Mouse (Mus musculus) right cerebral cortex, postnatal 10 days (tissue): ENCODE results near the gene Ugt1a5.
"Not testable (repeated sequence)": the region's sequence is repeated elsewhere in the genome, so short reads cannot be mapped to it uniquely, and the experiment has no call there.

Experiments used
- DNase-seq, 2 experiments: peaks; one replicate each; pipeline ENCODE4 v3.0.0; 2021; ENCODE audit warnings: low spot score in 2 of 2

Gene Ugt1a5

GRCm38 (mm10) chr1:88197443-88197842, 31.6 kb downstream of the Ugt1a5 start:
- no peak for DNase-seq

- no peak for DNase-seq
These were observed 34.2 kb downstream of the Ugt1a5 start for GRCm38 (mm10) chr1:88199996-88200395.

DNA sequence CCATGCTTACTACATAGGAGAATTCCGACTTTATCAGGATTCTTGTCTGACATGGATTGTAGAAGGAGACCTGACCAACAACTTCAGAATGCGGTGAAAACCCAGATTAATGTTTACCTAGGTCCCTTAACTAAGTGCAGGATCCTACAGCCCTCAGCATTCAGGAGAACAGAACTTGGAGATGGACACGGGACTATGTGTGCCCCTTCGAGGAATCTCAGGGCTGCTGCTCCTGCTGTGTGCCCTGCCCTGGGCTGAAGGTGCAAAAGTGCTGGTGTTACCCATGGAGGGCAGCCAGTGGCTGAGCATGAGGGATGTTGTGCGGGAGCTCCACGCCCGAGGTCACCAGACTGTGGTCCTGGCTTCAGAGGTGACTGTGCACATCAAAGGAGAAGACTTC, 34.6 kb downstream of the Ugt1a5 start, which contains the start of gene Ugt1a2:
Gene Ugt1a2 (plus strand): TSS at position 146 of the 400 bp plus-strand sequence.
- DNase-seq, result no peak

DNA sequence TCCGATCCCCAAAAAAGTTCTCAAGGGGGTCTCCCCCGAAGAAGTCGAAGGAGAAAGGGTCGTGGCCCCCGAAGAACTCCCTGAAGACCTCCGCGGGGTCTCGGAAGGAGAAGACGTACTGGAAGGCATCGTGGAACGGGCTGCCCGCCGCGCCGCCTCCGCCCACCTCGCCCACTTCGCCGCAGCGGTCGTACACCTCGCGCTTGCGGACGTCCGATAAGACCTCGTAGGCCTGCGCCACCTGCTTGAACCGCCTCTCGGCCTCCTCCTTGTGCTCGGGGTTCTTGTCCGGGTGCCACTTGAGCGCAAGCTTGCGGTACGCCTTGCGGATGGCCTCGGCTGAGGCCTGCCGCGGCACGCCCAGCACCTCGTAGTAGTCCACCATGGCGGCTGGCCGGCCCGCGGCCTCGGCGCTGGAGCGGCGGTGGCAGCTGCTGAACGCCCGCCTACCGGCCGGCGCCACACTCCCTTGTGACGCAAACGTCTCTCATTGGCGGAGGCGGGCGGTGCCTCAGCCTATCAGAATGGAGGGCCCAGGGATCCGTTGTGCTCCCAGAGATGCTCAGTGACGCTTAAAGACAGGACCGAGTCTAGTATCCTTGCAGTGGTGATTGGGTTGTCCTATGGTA, 39.6 kb downstream of the Ugt1a5 start, which contains the start of gene Dnajb3:
Gene Dnajb3 (minus strand): TSS at position 489 of the 629 bp plus-strand sequence.
- peak; percentile 91 to 93 for DNase-seq

GRCm38 (mm10) chr1:88206843-88207479, 41.1 kb downstream of the Ugt1a5 start:
- DNase-seq, result no peak

DNA sequence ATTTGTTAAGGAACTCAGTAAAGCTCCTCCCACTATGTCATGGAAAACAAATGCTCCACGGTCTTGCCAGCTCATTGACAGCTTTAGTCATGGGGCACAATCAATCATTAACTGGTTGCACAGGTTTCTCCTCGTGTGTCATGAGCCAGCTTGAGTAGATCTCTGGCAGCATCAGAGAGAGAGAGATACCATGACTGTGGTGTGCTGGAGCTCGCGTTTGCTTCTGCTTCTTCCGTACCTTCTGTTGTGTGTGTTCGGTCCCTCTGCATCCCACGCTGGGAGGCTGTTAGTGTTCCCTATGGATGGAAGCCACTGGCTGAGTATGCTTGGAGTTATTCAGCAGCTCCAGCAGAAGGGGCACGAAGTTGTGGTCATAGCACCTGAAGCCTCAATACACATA, 46.0 kb downstream of the Ugt1a5 start, which contains the start of gene Ugt1a1:
Gene Ugt1a1 (plus strand): TSS at position 148 of the 400 bp plus-strand sequence.
- no peak for DNase-seq

DNA sequence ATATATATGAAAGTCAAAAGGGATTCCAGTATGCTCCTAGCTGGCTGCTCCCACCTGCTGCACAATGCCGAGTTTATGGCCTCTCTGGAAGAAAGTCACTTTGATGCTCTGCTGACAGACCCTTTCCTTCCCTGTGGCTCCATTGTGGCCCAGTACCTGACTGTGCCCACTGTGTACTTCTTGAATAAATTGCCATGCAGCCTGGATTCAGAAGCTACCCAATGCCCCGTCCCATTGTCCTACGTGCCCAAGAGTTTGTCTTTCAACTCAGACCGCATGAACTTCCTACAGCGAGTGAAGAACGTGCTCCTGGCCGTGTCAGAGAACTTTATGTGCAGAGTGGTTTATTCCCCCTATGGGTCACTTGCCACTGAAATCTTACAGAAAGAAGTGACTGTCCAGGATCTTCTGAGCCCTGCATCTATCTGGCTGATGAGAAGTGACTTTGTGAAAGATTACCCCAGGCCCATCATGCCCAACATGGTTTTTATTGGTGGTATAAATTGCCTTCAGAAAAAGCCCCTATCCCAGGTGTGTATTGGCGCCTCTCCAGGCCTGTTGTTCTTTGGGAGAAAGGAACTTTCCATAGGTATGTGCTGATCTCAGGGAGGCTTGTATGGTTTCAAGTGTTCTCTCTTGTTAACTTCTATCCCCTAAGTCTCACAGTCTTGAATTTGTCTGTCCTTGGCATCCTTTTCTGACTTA, 46.7 kb downstream of the Ugt1a5 start:
- DNase-seq, result no peak

DNA sequence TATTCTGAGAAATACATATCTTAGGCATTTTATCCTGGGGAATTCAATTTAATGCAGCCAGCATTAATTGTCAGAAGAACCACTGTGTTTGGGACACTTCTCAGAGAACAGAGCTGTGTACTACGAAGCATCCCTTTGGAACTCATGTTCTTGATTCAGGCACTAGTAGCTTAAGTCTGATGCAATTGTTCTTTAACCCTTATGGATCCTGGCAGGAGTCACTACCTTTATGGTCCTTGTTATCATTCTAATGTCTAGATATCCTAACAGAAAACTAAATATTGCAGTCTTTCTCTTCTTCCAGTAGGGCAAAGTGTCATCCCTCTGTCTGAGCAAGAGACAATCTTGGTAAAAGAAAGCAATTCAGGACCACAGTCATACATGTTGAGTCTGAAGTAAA, 47.2 kb downstream of the Ugt1a5 start:
- no peak for DNase-seq

DNA sequence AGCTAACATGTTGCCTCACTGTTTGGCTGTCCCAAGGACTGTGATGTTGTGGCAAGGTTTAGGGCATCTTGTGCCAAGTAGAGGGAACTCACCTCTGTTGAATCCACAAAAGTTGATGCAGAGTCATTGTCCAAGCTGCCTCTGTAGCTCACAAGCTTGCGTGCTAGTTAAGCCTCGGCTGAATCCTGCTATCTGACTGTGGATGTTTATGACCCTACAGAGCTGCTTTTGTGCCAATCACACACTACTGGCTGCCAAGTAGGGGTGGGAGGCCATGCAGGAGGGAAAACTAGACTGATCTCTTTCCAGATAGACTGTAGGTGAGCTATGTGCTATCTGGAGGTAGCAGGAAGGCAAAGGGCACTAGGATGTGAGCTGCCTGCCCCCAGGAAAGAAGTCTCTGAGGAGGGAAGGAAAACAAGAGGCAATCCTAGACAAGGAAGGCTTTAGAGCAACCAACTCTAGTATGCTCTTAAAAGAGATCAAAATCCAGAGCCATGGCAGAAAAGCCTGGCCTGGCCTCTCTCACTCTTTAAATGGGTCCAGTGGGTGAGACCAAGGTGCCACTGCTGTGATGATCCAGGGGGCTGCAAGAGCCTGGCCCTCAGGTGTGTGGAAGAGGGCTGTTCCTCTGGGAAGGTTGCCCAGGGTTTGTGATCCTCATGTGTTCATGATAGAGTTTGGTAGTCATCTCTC, 48.1 kb downstream of the Ugt1a5 start:
- DNase-seq, result no peak

- no peak for DNase-seq
These were observed 48.7 kb downstream of the Ugt1a5 start for GRCm38 (mm10) chr1:88214462-88214952.

DNA sequence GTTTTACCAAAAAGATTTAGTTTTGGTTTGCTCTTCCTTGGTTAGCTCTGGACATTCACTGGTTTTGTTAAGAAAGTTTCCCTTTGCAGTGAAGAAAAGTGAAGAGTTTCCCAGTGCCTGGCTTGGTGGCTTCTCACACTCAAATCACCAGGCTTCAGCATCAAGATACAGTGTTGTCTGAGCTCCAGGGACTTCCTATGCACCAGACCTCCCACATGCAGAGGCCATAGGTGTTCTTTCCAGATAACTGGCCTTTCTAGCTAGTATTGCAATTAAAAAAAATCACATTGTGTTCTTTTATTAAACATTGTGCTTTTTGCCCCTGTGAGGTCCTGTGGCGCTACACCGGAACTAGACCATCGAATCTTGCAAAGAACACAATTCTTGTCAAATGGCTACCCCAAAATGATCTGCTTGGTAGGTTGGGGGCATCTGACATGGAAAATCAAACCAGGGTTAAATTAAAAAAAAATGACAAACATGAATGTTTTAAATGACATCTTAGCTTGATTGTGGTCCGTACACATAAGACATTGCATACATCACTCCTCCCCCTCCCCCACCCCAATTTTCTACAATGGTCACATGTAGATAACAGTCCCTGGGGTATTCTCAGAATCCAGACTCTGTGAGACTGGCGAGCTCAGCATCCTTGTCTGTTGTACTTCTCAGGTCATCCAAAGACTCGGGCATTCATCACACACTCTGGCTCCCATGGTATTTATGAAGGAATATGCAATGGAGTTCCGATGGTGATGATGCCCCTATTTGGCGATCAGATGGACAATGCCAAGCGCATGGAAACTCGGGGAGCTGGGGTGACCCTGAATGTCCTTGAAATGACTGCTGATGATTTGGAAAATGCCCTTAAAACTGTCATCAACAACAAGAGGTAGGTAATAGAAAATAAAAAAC, 49.9 kb downstream of the Ugt1a5 start:
- DNase-seq, result no peak

- no peak for DNase-seq
These were observed 50.7 kb downstream of the Ugt1a5 start for GRCm38 (mm10) chr1:88216551-88216950.

DNA sequence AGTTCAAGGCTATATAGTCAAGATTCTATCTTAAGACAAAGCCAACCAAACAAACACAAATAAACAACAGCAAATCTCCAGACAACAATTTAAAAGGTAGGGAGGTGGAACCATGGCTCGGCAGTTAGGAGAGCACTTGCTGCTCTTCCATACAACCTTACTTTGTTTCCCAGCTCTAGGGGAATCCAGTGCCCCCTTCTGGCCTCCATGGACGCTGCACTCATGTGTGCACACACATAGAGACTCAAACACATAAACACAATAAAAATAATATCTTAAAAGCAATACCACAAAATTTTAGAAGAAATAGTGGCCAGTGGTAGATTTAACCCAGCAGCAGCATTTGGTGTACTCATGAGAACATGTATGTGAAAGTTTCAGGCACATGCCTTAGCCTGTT, 51.3 kb downstream of the Ugt1a5 start:
- no peak for DNase-seq

- DNase-seq, result no peak
These were observed 51.8 kb downstream of the Ugt1a5 start for GRCm38 (mm10) chr1:88217576-88217975.

DNA sequence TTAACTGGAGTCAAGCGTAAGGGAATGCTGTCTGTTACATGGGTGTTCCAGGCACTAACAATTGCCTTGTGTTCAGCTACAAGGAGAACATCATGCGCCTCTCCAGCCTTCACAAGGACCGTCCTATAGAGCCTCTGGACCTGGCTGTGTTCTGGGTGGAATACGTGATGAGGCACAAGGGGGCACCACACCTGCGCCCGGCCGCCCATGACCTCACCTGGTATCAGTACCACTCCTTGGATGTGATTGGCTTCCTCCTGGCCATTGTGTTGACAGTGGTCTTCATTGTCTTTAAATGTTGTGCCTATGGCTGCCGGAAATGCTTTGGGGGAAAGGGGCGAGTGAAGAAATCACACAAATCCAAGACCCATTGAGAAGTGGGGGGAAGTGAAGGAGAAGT, 52.2 kb downstream of the Ugt1a5 start:
- no peak for DNase-seq

DNA sequence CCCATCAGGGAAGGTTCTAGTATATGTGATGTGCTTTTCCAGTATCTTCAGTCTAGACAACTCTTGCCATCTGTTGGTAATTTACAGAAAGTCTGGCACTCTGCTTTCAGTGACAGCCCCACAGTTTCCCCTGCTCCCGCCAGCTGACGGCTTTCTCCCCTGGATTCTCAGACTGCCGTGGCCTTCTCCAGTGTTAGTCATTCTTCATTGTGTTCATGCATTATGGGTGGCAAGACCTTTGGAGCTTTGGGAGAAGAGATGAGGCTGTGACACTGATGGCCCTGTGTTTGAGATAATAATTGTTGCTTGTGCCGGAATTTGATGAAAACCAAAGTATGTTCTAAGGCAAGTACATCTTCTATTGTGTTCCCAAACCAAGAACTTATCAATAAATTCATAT, 52.8 kb downstream of the Ugt1a5 start:
- no peak for DNase-seq

GRCm38 (mm10) chr1:88219054-88219453, 53.2 kb downstream of the Ugt1a5 start:
- no peak for DNase-seq

GRCm38 (mm10) chr1:88220336-88220735, 54.5 kb downstream of the Ugt1a5 start:
- no peak for DNase-seq

DNA sequence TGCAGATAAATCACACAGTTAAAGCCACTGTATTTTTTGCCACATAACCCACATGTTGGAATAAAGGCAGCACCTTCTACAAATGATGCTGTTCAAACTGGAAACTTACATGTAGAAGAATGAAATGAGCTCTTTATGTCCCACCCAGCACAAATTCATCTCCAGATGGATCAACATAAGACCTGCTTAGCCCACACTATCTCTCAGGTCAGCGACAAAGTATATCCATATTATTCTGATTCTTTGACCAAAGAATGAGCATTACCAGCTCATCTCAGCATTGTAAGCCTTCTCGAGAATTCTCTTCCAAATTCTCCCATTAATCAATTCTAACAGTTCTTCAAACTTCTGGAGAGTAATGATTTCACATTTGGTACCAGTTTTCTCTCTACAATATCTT, 56.4 kb downstream of the Ugt1a5 start:
- no peak for DNase-seq

DNA sequence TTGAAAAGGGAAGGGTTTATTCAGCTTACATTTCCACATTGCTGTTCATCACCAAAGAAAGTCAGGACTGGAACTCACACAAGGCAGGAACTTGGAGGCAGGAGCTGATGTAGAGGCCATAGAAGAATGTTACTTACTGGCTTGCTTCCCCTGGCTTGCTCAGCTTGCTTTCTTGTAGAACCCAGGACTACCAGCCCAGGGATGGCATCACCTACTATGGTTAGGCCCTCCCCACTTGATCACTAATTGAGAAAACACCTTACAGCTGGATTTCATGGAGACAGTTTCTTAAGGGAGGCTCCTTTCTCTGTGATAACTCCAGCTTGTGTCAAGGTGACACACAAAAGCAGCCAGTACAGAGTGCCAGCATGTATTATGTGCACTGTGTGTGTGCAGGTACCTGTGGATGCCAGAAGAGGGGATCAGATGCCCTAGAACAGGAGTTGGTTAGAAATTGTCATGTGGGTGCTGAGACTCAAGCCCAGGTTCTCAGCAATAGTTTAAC, 57.3 kb downstream of the Ugt1a5 start:
- DNase-seq, result not testable (repeated sequence)

- DNase-seq, result no peak
These were observed 57.8 kb downstream of the Ugt1a5 start for GRCm38 (mm10) chr1:88223591-88223990.
